Mouse (Mus musculus) heart, adult 11 months (tissue): Measurements from ENCODE around the gene Cbfa2t3.

ENCODE experiments used
- DNase-seq: peaks from one replicate; pipeline ENCODE4 v3.0.0; 2022

Cbfa2t3 gene

DNA sequence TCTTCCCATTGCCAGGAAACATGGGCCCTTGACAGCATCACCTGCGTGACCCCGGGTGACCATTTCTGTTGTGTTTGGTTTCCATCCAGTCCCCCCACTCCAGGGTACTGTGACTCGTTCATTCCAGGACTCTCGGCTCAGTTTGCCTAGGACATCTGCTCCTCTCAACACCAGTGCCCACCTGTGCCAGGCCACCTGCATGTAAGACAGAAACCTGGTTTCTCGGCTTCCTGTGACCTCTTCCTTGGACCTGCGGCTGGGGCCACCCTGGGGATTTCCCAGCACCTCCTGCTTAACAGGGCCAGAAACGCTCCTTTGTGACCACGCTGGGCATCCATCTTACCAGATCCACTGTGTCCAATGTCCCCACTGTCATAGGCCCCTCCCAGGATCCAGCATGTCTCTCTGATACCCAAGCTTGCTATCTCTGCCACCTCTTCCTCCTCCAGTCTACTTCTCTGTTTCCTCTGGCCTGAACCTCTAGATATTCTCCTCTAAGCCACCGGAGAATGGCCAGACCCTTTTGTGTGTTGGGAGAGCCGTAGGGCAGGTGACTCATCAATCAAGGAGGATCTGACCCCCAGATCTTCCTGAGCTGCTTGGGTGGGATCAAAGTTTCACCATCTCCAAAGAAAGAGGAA lies 19.1 kb upstream of the Cbfa2t3 start:
- DNase-seq, result no peak

DNA sequence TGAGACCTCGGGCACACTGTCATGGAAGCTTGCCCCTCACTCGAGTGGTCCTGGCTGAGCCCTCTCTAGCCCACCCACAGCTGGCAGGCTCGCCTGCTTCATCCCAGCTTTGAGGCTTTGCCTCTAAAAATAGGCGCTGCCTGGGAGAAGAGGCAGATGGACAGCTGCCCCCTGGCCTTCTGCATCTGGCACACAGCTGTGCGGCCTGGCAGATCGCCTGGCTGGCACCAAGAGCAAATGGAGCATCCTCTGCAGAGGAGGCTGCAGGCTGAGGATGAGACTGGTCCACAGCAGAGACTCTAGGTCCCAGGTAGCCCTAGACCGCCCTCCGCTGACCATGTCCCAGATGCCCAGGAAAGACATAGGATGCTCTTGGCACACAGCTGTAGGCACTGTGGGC lies 17.7 kb upstream of the Cbfa2t3 start:
- DNase-seq, result no peak

GRCm38 (mm10) chr8:122713157-122713518 lies 14.2 kb upstream of the Cbfa2t3 start:
- no peak for DNase-seq

- no peak for DNase-seq
Observed at GRCm38 (mm10) chr8:122712411-122713156, 13.7 kb upstream of the Cbfa2t3 start.

DNA sequence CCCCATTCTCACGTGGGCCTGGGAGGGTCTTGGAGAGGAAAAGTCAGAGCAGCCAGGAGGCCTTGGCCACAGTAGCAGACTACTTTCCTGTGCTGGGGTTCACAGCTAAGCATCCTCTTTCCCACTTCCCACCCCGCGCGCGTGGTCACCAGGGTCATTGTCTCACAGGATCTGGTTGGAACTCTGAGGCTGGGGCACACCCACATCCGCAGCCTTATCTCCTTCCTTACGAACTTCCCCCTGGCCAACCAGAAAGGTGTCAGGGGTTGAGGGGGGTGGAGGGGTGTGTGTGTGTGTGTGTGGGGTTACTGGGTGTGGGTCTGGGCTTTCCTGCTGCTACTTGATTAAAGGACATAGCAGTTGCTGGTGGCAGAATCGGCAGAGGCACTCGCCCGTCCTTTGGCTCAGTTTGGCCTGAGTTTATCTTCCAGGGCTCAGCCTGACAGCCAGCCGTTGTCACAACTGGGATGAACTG lies 13.0 kb upstream of the Cbfa2t3 start:
- DNase-seq, result peak; percentile 99

GRCm38 (mm10) chr8:122711480-122711879 lies 12.6 kb upstream of the Cbfa2t3 start:
- DNase-seq, result no peak

DNA sequence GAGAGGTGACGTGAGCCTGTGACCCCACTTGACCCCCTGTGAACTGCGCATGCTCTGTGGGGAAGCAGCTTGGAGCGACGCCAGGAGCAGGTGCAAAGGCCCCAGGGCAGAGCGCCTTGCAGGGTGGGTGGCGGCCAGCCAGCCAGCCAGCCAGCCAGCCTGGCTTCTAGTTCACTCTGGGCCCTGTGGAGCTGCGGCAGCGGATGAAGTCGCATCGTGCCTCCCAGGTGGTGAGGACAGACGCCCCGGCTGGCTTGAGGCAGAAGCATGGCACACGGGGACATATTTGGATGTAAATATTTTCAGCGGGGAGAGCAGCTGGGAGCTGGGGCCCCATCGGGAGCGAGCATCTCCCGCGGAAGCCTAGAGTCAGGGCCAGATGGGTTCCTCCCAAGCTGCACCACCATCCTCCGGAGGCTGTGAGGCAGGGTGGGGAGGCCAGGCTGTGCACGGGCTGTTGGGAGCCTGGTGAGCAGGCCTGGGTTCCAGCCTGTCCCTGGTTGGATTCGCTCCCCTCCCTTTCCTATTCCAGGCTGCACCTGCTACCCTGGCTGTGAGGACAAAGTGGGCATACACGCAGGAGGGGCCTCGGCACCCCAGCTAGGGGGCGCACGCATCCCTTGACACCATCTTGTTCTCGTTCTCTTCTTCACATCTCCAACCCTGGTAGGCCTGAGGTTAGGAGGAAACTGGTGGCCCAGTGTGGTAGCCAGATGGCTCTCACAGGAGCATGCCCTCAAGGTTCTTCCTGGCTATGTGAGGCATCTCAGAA lies 10.6 kb upstream of the Cbfa2t3 start:
- no peak for DNase-seq

DNA sequence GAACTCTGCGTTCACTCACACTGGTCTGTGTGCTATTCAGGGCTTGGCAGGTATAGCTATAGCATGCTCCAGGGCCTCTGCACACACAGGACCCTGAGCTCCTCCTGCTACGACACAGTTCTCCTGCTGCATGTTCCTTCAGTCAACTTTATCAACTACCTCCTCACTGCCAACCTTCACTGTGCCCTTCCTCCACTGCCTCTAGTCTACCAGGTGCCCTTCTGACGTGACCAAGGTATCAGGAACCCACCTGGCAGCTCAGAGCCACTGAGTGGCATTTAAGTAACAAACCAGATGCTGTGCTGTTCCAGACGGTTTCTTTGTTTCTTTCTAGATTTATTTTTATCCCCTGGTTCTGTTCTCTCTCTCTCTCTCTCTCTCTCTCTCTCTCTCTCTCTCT lies 8.3 kb upstream of the Cbfa2t3 start:
- no peak for DNase-seq

- DNase-seq, result peak; percentile 95
Observed at GRCm38 (mm10) chr8:122705901-122706561, 7.1 kb upstream of the Cbfa2t3 start.

- no peak for DNase-seq
Observed at GRCm38 (mm10) chr8:122704612-122705011, 5.7 kb upstream of the Cbfa2t3 start.

DNA sequence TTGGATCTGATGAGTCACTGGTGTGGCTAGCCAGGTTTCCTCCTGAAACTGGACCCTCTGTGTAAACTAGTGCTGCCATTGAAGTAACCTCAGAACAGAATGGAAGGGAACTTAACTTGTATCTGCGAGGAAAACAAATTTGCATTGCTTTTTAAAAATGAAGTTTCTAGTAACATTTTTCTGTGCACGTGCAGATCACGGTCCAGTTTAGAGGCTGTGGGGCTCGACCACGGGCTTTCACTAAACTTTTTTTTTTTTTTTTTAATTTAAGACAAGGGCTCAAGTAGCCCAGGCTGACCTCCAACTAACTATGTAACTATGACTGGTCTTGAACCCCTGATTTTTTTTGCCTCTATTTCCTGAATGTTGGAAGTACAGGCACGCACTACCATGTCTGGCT lies 4.0 kb upstream of the Cbfa2t3 start:
- DNase-seq, result no peak

DNA sequence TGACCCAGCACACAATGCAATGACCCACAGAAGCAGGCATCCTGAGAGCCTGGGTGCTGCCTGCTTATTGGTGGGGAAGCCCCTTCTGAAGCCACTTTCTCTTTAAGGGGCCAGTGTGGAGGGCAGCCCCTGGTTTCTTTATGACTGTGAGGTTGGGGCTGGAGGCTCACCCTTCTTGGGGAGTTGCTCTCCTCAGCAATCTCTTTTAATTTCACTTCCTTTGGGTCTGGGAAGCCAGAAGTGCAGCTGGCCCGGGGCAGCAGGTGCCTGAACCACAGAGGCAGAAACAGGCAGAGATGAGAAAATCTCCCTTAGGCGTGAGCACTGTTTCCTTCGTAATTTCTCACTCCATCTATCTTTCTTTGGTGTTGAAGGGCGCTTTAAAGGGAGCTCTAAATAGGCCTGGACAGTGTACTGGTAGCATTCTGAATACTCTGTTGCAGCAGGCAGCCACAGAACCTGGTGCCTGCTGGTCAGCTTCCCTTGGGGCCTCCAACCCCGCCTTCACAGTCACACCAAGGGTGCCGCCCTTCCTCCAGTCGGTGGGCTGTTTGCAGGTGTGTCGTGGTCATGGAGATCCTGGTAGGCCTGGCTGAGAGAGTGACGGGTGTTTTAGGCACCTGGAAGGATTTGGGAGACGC lies 3.5 kb upstream of the Cbfa2t3 start:
- DNase-seq, result peak; percentile 94

GRCm38 (mm10) chr8:122701441-122702185 lies 2.7 kb upstream of the Cbfa2t3 start:
- DNase-seq, result no peak

DNA sequence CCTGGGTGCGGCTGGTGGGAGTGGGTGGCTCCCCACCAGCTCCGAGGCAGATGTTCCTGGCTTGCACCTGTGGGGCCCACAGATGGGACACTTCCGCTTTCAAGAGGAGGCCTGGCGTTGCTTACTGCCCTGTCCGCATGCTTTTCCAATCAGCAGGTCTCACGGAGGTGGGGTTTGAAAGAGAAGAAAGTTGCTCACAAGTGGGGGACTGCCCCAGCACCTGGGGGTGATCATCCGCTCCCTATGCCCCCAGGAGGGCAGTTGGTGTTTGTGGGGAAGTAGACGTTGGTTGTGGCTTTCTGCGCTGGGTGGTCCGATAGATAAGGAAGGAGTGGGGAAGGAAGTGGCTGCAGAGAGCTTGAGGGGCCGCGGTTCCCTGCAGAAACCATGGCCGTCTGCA lies 1.7 kb upstream of the Cbfa2t3 start:
- DNase-seq, result peak; percentile 96

DNA sequence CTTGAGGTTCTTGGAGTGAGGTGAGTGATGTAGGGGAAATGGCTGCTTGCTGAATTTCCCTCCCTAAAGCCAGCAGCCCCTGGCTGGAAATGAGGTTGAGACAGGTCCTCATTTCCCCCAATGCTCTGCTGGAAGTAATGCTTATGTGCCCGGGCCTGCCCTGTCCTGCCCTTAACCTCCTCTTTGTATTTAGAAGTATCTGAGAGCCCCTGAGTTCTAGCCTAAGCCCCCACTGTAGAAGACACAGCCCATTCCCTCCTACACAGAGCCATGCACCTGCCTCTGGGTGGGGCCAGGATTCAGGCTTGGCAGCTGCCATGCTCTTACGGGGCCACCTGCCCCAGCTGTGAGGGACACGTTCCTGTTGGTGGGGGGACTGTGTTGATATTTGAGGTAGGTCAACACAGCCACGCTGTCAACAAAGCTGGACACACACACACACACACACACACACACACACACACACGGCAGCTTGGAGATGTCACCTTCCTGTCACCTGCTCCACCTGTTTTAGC lies 598 bp downstream of the Cbfa2t3 start:
- no peak for DNase-seq

- DNase-seq, result peak; percentile 92
Observed at GRCm38 (mm10) chr8:122697586-122697985, 1.3 kb downstream of the Cbfa2t3 start.

DNA sequence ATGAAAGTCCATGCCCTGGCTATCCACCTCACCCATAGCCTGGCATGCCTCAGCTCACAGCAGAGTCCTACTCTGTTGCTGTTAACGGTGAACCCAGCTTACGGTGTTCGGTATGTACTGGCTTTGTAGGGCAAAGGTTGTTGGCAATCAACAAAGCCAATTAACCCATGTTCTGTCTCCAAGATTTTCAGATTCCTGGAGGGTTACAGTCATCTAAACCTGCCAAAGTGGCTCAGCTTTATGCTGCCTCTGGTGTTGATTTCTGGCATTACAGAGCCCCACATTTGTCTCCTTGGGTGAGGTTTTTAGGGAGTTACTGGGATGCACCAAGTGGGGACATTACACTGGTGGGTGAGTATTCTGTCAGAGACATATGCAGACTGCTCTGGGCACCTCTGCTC lies 1.7 kb downstream of the Cbfa2t3 start:
- no peak for DNase-seq

GRCm38 (mm10) chr8:122695438-122696042 lies 3.4 kb downstream of the Cbfa2t3 start:
- no peak for DNase-seq

DNA sequence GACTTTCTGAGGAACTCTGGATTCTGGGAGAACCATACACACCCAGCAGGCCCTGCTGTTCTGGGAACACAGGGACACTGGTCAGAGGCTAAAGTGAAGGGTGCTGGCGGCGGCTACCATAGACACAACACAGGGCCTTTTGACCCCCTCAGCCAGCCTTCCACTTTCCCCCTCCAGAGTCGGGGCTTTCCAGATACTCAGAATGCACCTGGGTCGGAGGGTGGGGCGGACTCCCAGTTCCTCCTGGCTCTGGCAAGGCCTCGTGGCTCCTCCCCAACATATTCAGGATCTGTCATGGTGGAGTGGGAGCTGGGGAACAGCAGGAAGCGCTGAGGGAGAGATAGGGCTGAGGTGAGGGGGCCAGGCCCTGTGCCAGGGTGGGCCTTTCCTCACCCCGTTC lies 6.8 kb downstream of the Cbfa2t3 start:
- DNase-seq, result peak; percentile 92

- peak; percentile 97 for DNase-seq
Observed at GRCm38 (mm10) chr8:122691018-122691417, 7.9 kb downstream of the Cbfa2t3 start.

GRCm38 (mm10) chr8:122689315-122689714 lies 9.6 kb downstream of the Cbfa2t3 start:
- peak; percentile 91 for DNase-seq
